In genomic region chr2:171586217-171586852, GRCm38 (mm10) we compare ENCODE assay signal across 11 mouse cellular contexts.
A peak's percentile ranks its signal among the peaks of the same experiment; 100 is the strongest.
DNase-seq lines count a peak whose midpoint lies in the region; TF ChIP-seq lines count a peak whose summit lies in the region.
"Had no signal": no experiment of that assay in that cellular context is flagged by ENCODE, and none has a peak within 500 bp of the region (broad histone marks: within the 10 kb centered on the region; RNA-seq: fewer than 3 reads in every experiment).

No protein-coding gene starts in this region.

- no peaks in the 10 kb centered on the region for H3K36me3 ChIP-seq in kidney, adult 2 months (ENCODE audit: control insufficient read depth, insufficient read depth, low read length)
- H3K36me3 ChIP-seq: liver, embryonic 15.5 days had no signal

- no peaks in the 10 kb centered on the region for H3K4me1 ChIP-seq in kidney, adult 2 months (ENCODE audit: control insufficient read depth, insufficient read depth, low read length)
- H3K4me1 ChIP-seq in cerebellum, adult 2 months (ENCODE audit: control insufficient read depth, insufficient read depth, low read length) = no peaks in the 10 kb centered on the region
- H3K4me1 ChIP-seq: liver, embryonic 15.5 days had no signal

- H3K27ac ChIP-seq in kidney, adult 2 months (ENCODE audit: insufficient read depth, low read depth, low read length) = no peak overlapping the region
- H3K27ac ChIP-seq in cerebellum, adult 2 months (ENCODE audit: insufficient read depth, low read length) = no peak overlapping the region
- H3K27ac ChIP-seq: liver, embryonic 15.5 days; stomach, postnatal 0 days had no signal

- TF ChIP-seq CTCF in kidney, adult 2 months (conservative IDR thresholded peaks at IDR 0.05; ENCODE audit: insufficient read depth, insufficient read length, low read depth, low read length) = no peak
- TF ChIP-seq CTCF in cerebellum, adult 2 months (IDR thresholded peaks at IDR 0.05; ENCODE audit: borderline replicate concordance, insufficient read depth, low read depth, low read length) = no peak

- peak; percentile 5 for DNase-seq in kidney, adult 9 months
- no peak for DNase-seq in kidney, adult 2 months
- peak; percentile 3 to 21 for DNase-seq in urinary bladder, adult 18-20 months (ENCODE audit: low spot score in 2 of 2)
- no peak for DNase-seq in urinary bladder, adult 2 months (ENCODE audit: low spot score)
- DNase-seq in left cerebral cortex, adult 18-20 months (ENCODE audit: low spot score in 2 of 2) = peak; percentile 37 to 44
- peak; percentile 59 for DNase-seq in telencephalon, adult 2 months (ENCODE audit: low read depth, low spot score)
- no peak for DNase-seq in cerebellum, adult 2 months
- DNase-seq: spleen, adult 18-20 months had no signal

- no peak overlapping the region for H3K4me3 ChIP-seq in kidney, adult 2 months (ENCODE audit: insufficient read depth, low read depth, low read length)
- no peak overlapping the region for H3K4me3 ChIP-seq in cerebellum, adult 2 months (replicated peaks; ENCODE audit: insufficient read depth, low read depth, low read length)
- H3K4me3 ChIP-seq: liver, embryonic 15.5 days had no signal

- no peak for TF ChIP-seq POLR2A in kidney, adult 2 months (IDR thresholded peaks at IDR 0.05; ENCODE audit: low read depth, low read length)
- TF ChIP-seq POLR2A in cerebellum, adult 2 months (IDR thresholded peaks at IDR 0.05; ENCODE audit: borderline replicate concordance, insufficient read depth, low read length) = no peak

- no peaks in the 10 kb centered on the region for H3K27me3 ChIP-seq in kidney, adult 2 months (replicated peaks; ENCODE audit: control insufficient read depth, insufficient read depth, low read length)
- H3K27me3 ChIP-seq in cerebellum, adult 2 months (ENCODE audit: control insufficient read depth, insufficient read depth, low read length) = no peaks in the 10 kb centered on the region; the same call in 1 of the 2 replicates
- H3K27me3 ChIP-seq: CH12.LX; liver, embryonic 15.5 days had no signal

- 41% methylated on average over 6 of the region's 6 CpGs for WGBS in kidney, adult 2 months
- WGBS in cerebellum, adult 2 months = 87% methylated on average over 6 of the region's 6 CpGs

Comparison
In these comparisons a context has a peak if more than half of its experiments do, and no peak if none do; other contexts are left out.
1. DNase-seq: peak in kidney, adult 9 months (single experiment), urinary bladder, adult 18-20 months (2 of 2), left cerebral cortex, adult 18-20 months (2 of 2) and telencephalon, adult 2 months (single experiment); none in kidney, adult 2 months (single experiment), urinary bladder, adult 2 months (single experiment) and cerebellum, adult 2 months (0 of 2).